Comparison of ENCODE assay signal across 20 mouse cellular contexts in genomic region chr7:81647959-81648358, GRCm38 (mm10). TPM values are rescaled to one million over a fixed set of nuclear protein-coding genes. Genes with fewer than 3 reads are reported as not detected.
DNase-seq lines count a peak whose midpoint lies in the region; ATAC-seq and TF ChIP-seq lines count a peak whose summit lies in the region.
"Had no signal": no experiment of that assay in that cellular context is flagged by ENCODE, and none has a peak within 500 bp of the region (broad histone marks: within the 10 kb centered on the region; RNA-seq: fewer than 3 reads in every experiment).

No protein-coding gene starts in this region.

- ATAC-seq in hematopoietic stem cell, adult 5-6 weeks (replicated peaks in 1 of 2; ENCODE audit: insufficient read depth in 1 of 2, low FRiP score in 2 of 2, low TSS enrichment in 1 of 2, low read depth in 1 of 2, poor library complexity in 2 of 2, severe bottlenecking in 2 of 2): 0 out of 4 replicates have a peak, but pooled peaks have one; percentile 21 to 27
- ATAC-seq: forebrain, embryonic 16.5 days; intestine, embryonic 15.5 days had no signal

- TF ChIP-seq CTCF in layer of hippocampus, adult 2 months (conservative IDR thresholded peaks at IDR 0.05): no peak

- no peak for DNase-seq in layer of hippocampus, adult 2 months (ENCODE audit: low spot score in 2 of 2)
- no peak for DNase-seq in layer of hippocampus, postnatal 25 days (ENCODE audit: extremely low spot score in 1 of 2, low spot score in 1 of 2)
- peak; percentile 13 for DNase-seq in A20 (ENCODE audit: low read depth, low spot score)
- DNase-seq in heart, embryonic 10.5 days (ENCODE audit: low spot score): no peak
- DNase-seq in kidney, adult 18-20 months: no peak
- DNase-seq: adrenal gland, adult 8-10 months; adrenal gland, postnatal 36 days; cerebellum, adult 11-12 months; cerebellum, adult 9-10 months; cerebellum, postnatal 36 days; gastrocnemius, postnatal 10 days; heart, adult 18-20 months; heart, postnatal 14 days had no signal

- no peaks in the 10 kb centered on the region for H3K27me3 ChIP-seq in heart, embryonic 10.5 days (ENCODE audit: insufficient read depth, poor library complexity, severe bottlenecking)
- H3K27me3 ChIP-seq: forebrain, embryonic 12.5 days; heart, embryonic 15.5 days; intestine, embryonic 15.5 days had no signal

- no peaks in the 10 kb centered on the region for H3K9me3 ChIP-seq in heart, embryonic 10.5 days
- H3K9me3 ChIP-seq: embryonic facial prominence, embryonic 13.5 days; forebrain, embryonic 12.5 days; heart, embryonic 15.5 days; hindbrain, embryonic 10.5 days; intestine, embryonic 15.5 days had no signal

- H3K4me1 ChIP-seq in heart, embryonic 10.5 days: peaks cover 63% of the 10 kb centered on the region
- H3K4me1 ChIP-seq: intestine, embryonic 15.5 days had no signal

- H3K36me3 ChIP-seq in heart, embryonic 10.5 days: peaks cover 6% of the 10 kb centered on the region; the same call in 1 of the 2 replicates
- H3K36me3 ChIP-seq: embryonic facial prominence, embryonic 13.5 days; forebrain, embryonic 12.5 days; heart, embryonic 15.5 days; hindbrain, embryonic 10.5 days; intestine, embryonic 15.5 days had no signal

- 73% methylated on average over 5 of the region's 5 CpGs for WGBS in heart, embryonic 10.5 days

- peak overlapping the region; percentile 87; the same call in 1 of the 2 replicates for H3K27ac ChIP-seq in layer of hippocampus, adult 2 months
- no peak overlapping the region for H3K27ac ChIP-seq in heart, embryonic 10.5 days
- H3K27ac ChIP-seq: embryonic facial prominence, embryonic 13.5 days; forebrain, embryonic 12.5 days; heart, embryonic 15.5 days; hindbrain, embryonic 10.5 days; intestine, embryonic 15.5 days had no signal

- no peak overlapping the region for H3K4me3 ChIP-seq in layer of hippocampus, adult 2 months
- H3K4me3 ChIP-seq in heart, embryonic 10.5 days: no peak overlapping the region
- H3K4me3 ChIP-seq: embryonic facial prominence, embryonic 13.5 days; forebrain, embryonic 12.5 days; heart, embryonic 15.5 days; hindbrain, embryonic 10.5 days; intestine, embryonic 15.5 days had no signal

RNA-seq across cellular contexts. Expression of gene Homer2, which starts 59.4 kb away (rescaled TPM):
- total RNA-seq in layer of hippocampus, adult 2 months (2021): 10 to 100 TPM; 90.4 to 92.1 TPM
- 10 to 100 TPM; 82.2 to 99.1 TPM for total RNA-seq in layer of hippocampus, postnatal 25 days (2021)
- 0.45 and 1.1 TPM in 2 replicates for total RNA-seq in hematopoietic stem cell, adult 5-6 weeks (2017)
- polyA plus RNA-seq in heart, embryonic 10.5 days (2016; fragmentation: Nextera tagmentation; extraction: Ambion mirVana): 119 and 154 TPM in 2 replicates

Comparison
In these comparisons a context has a peak if more than half of its experiments do, and no peak if none do; other contexts are left out.
1. RNA of gene Homer2, which starts 59.4 kb away (total RNA-seq): 82.2 to 99.1 TPM in layer of hippocampus, postnatal 25 days and 90.4 to 92.1 TPM in layer of hippocampus, adult 2 months; 0.45 to 1.1 TPM in hematopoietic stem cell, adult 5-6 weeks; every median in the first group is over 10 times any median in the second.